Mouse (Mus musculus) adipocyte (in vitro differentiated cells): ENCODE measurements around the gene Slc1a1.
A peak's percentile ranks its signal among the peaks of the same experiment; 100 is the strongest.

ENCODE experiments used
- DNase-seq: peaks from one replicate; pipeline ENCODE4 v3.0.0-alpha.2; 2016; ENCODE audit warnings: low spot score

Slc1a1 gene

GRCm38 (mm10) chr19:28852001-28852400 is 17.2 kb downstream of the Slc1a1 start:
- DNase-seq = no peak

- DNase-seq = no peak
These were observed 20.0 kb downstream of the Slc1a1 start for GRCm38 (mm10) chr19:28854831-28855230.

- no peak for DNase-seq
These were observed 25.4 kb downstream of the Slc1a1 start for GRCm38 (mm10) chr19:28860246-28860645.

GRCm38 (mm10) chr19:28863626-28864025 is 28.8 kb downstream of the Slc1a1 start:
- no peak for DNase-seq

- peak; percentile 18 for DNase-seq
These were observed 30.1 kb downstream of the Slc1a1 start for GRCm38 (mm10) chr19:28864981-28865380.

GRCm38 (mm10) chr19:28865501-28865900 is 30.7 kb downstream of the Slc1a1 start:
- no peak for DNase-seq

GRCm38 (mm10) chr19:28869251-28869855 is 34.5 kb downstream of the Slc1a1 start:
- DNase-seq = no peak

GRCm38 (mm10) chr19:28870351-28870750 is 35.5 kb downstream of the Slc1a1 start:
- no peak for DNase-seq

GRCm38 (mm10) chr19:28879476-28879875 is 44.6 kb downstream of the Slc1a1 start:
- peak; percentile 9 for DNase-seq

GRCm38 (mm10) chr19:28883126-28883525 is 48.3 kb downstream of the Slc1a1 start:
- peak; percentile 14 for DNase-seq

GRCm38 (mm10) chr19:28888496-28888895 is 53.6 kb downstream of the Slc1a1 start:
- DNase-seq = no peak

GRCm38 (mm10) chr19:28889251-28889650 is 54.4 kb downstream of the Slc1a1 start:
- DNase-seq = no peak

GRCm38 (mm10) chr19:28891238-28891637 is 56.4 kb downstream of the Slc1a1 start:
- DNase-seq = no peak

- no peak for DNase-seq
These were observed 57.0 kb downstream of the Slc1a1 start for GRCm38 (mm10) chr19:28891864-28892263.

- DNase-seq = no peak
These were observed 61.8 kb downstream of the Slc1a1 start for GRCm38 (mm10) chr19:28896639-28897038.

GRCm38 (mm10) chr19:28897497-28897896 is 62.6 kb downstream of the Slc1a1 start:
- DNase-seq = no peak

- no peak for DNase-seq
These were observed 65.9 kb downstream of the Slc1a1 start for GRCm38 (mm10) chr19:28900771-28901170.

- DNase-seq = no peak
These were observed 67.3 kb downstream of the Slc1a1 start for GRCm38 (mm10) chr19:28902111-28902510.

GRCm38 (mm10) chr19:28902806-28903205 is 68.0 kb downstream of the Slc1a1 start:
- no peak for DNase-seq

- DNase-seq = no peak
These were observed 68.8 kb downstream of the Slc1a1 start for GRCm38 (mm10) chr19:28903536-28904119.

- no peak for DNase-seq
These were observed 73.3 kb downstream of the Slc1a1 start for GRCm38 (mm10) chr19:28908186-28908585.

GRCm38 (mm10) chr19:28908693-28909092 is 73.8 kb downstream of the Slc1a1 start:
- DNase-seq = no peak

GRCm38 (mm10) chr19:28914598-28914997 is 79.7 kb downstream of the Slc1a1 start:
- no peak for DNase-seq
